Mouse (Mus musculus) neural tube, embryonic 15.5 days (tissue): ENCODE measurements around the gene Per2. TPM values are rescaled to one million over a fixed set of nuclear protein-coding genes. Genes with fewer than 3 reads are reported as not detected.

Source experiments
- ATAC-seq: fragments of 200-750 bp; cut with Nextera tagmentation; 2 replicates; pipeline ENCODE4 v1.8.0; 2017; ENCODE audit warnings: mild to moderate bottlenecking, moderate TSS enrichment, moderate library complexity; ENCODE audit not compliant: low FRiP score
- H3K27ac ChIP-seq: fragments of 300-500 bp; sonication (generic); replicated peaks from 2 replicates; pipeline ENCODE4 v1.5.1; 2015; ENCODE audit warnings: mild to moderate bottlenecking, inconsistent platforms
- H3K27me3 ChIP-seq: fragments of 300-500 bp; sonication (generic); replicated peaks from 2 replicates; pipeline ENCODE4 v1.6.1; 2015; ENCODE audit warnings: inconsistent platforms
- H3K36me3 ChIP-seq: fragments of 300-500 bp; sonication (generic); 2 replicates; pipeline ENCODE4 v1.6.1; 2015; ENCODE audit warnings: inconsistent platforms
- H3K4me1 ChIP-seq: fragments of 300-500 bp; sonication (generic); 2 replicates; pipeline ENCODE4 v1.6.1; 2015; ENCODE audit warnings: inconsistent platforms
- H3K4me2 ChIP-seq: fragments of 300-500 bp; sonication (generic); 2 replicates; pipeline ENCODE4 v1.6.1; 2015; ENCODE audit warnings: inconsistent platforms, mild to moderate bottlenecking, moderate library complexity
- H3K4me3 ChIP-seq: fragments of 300-500 bp; sonication (generic); replicated peaks from 2 replicates; pipeline ENCODE4 v1.5.1; 2015; ENCODE audit warnings: mild to moderate bottlenecking, inconsistent platforms
- H3K9ac ChIP-seq: fragments of 300-500 bp; sonication (generic); replicated peaks from 2 replicates; pipeline ENCODE4 v1.6.1; 2015; ENCODE audit warnings: mild to moderate bottlenecking, inconsistent platforms
- H3K9me3 ChIP-seq: fragments of 300-500 bp; sonication (generic); replicated peaks from 2 replicates; pipeline ENCODE4 v1.6.1; 2016; ENCODE audit warnings: inconsistent platforms
- WGBS: fragments of 180-500 bp; shearing (Covaris S2); methylation state at CpG from one replicate; pipeline ENCODE4 v1.1.7; 2015; ENCODE audit warnings: mixed read lengths; 5-methylcytosine and 5-hydroxymethylcytosine counted together
- polyA plus RNA-seq: library from polyadenylated mRNA; unstranded; fragments of >200 nt; fragmentation: Nextera tagmentation; extraction: Ambion mirVana; gene quantifications from 2 replicates; pipeline ENCODE4 v1.2.1, GENCODE M21; 2015

Per2 gene
- polyA plus RNA-seq, 1 experiment from 2014 or later, result 5.3 TPM

GRCm38 (mm10) chr1:91373414-91373835 lies 85.7 kb downstream of the Per2 start:
- no peak overlapping the region for H3K4me2 ChIP-seq
- WGBS, result 93% methylated on average over 6 of the region's 6 CpGs
- H3K27me3 ChIP-seq, result no peaks in the 10 kb centered on the region
- ATAC-seq, result no peak
- H3K27ac ChIP-seq, result no peak overlapping the region
- H3K4me1 ChIP-seq, result no peaks in the 10 kb centered on the region
- H3K4me3 ChIP-seq, result no peak overlapping the region
- peaks cover 78% of the 10 kb centered on the region for H3K36me3 ChIP-seq
- H3K9me3 ChIP-seq, result no peaks in the 10 kb centered on the region
- no peak overlapping the region for H3K9ac ChIP-seq

GRCm38 (mm10) chr1:91370055-91370454 lies 89.1 kb downstream of the Per2 start:
- Histone ChIP-seq H3K4me3 (no peak overlapping the region), H3K36me3 (peaks cover 44% of the 10 kb centered on the region), H3K27me3 (peaks cover 22% of the 10 kb centered on the region), H3K27ac (no peak overlapping the region), H3K9ac (no peak overlapping the region), H3K4me2 (no peak overlapping the region), H3K4me1 (peaks cover 10% of the 10 kb centered on the region), H3K9me3 (no peaks in the 10 kb centered on the region)
- no peak; the same call in 1 of the 2 replicates for ATAC-seq
- WGBS, result 84% methylated on average over 23 of the region's 23 CpGs

GRCm38 (mm10) chr1:91369408-91369807 lies 89.7 kb downstream of the Per2 start:
- Histone ChIP-seq H3K27ac (no peak overlapping the region), H3K4me1 (peaks cover 10% of the 10 kb centered on the region), H3K4me3 (no peak overlapping the region), H3K9ac (no peak overlapping the region), H3K27me3 (peaks cover 22% of the 10 kb centered on the region), H3K4me2 (no peak overlapping the region), H3K36me3 (peaks cover 38% of the 10 kb centered on the region), H3K9me3 (no peaks in the 10 kb centered on the region)
- 66% methylated on average over 4 of the region's 4 CpGs for WGBS
- ATAC-seq, result no peak

- no peaks in the 10 kb centered on the region for H3K9me3 ChIP-seq
- no peak overlapping the region for H3K27ac ChIP-seq
- H3K36me3 ChIP-seq, result peaks cover 18% of the 10 kb centered on the region
- ATAC-seq, result no peak
- H3K4me2 ChIP-seq, result no peak overlapping the region
- H3K9ac ChIP-seq, result no peak overlapping the region
- H3K4me1 ChIP-seq, result peaks cover 10% of the 10 kb centered on the region
- H3K27me3 ChIP-seq, result peaks cover 22% of the 10 kb centered on the region
- WGBS, result 98% methylated on average over 3 of the region's 3 CpGs
- no peak overlapping the region for H3K4me3 ChIP-seq
These were observed 91.8 kb downstream of the Per2 start for GRCm38 (mm10) chr1:91367295-91367694.

- Histone ChIP-seq H3K9ac (peak within 1 kb of the TSS; percentile 48), H3K27me3 (peaks cover 22% of the 10 kb centered on the region), H3K4me1 (peaks cover 10% of the 10 kb centered on the region), H3K9me3 (no peaks in the 10 kb centered on the region), H3K4me3 (peak within 1 kb of the TSS; percentile 36), H3K36me3 (peaks cover 9% of the 10 kb centered on the region), H3K4me2 (peak within 1 kb of the TSS; percentile 65), H3K27ac (no peak within 1 kb of the TSS; the same call in 1 of the 2 replicates)
- WGBS, result 1% methylated on average over 67 of the region's 68 CpGs
- ATAC-seq, result peak; percentile 33; the same call in 1 of the 2 replicates
These were observed 92.7 kb downstream of the Per2 start, which contains the start of gene Erfe for GRCm38 (mm10) chr1:91366215-91367108. Erfe (plus strand) TSS chr1:91366430.

Other genes with a start within 250 kb of the Per2 start
- gene Ube2f, start 209.0 kb downstream of the Per2 start, polyA plus RNA-seq, result 58.6 and 63.2 TPM in 2 replicates
- 16.3 and 16.6 TPM in 2 replicates for gene Scly, start 161.0 kb downstream of the Per2 start, polyA plus RNA-seq
- gene Espnl, start 137.2 kb downstream of the Per2 start, polyA plus RNA-seq, result 0.08 and 0.09 TPM in 2 replicates
- 0.24 and 0.26 TPM in 2 replicates for gene Klhl30, start 108.3 kb downstream of the Per2 start, polyA plus RNA-seq
- 0.06 and 1.2 TPM in 2 replicates for gene Erfe, start 92.9 kb downstream of the Per2 start, polyA plus RNA-seq
- gene Ilkap, start 60.5 kb downstream of the Per2 start, polyA plus RNA-seq, result 144 and 149 TPM in 2 replicates
- gene Hes6, start 45.3 kb downstream of the Per2 start, polyA plus RNA-seq, result 114 and 172 TPM in 2 replicates
- gene Traf3ip1, start 35.3 kb upstream of the Per2 start, polyA plus RNA-seq, result 10.0 and 10.3 TPM in 2 replicates
- 12.0 and 13.4 TPM in 2 replicates for gene Asb1, start 81.2 kb upstream of the Per2 start, polyA plus RNA-seq